Mouse (Mus musculus) CD4-positive, CD25-positive, alpha-beta regulatory T cell, adult 9 weeks (primary cell): ENCODE data around the gene Moxd1. TPM values are rescaled to one million over a fixed set of nuclear protein-coding genes. Genes with fewer than 3 reads are reported as not detected.

ENCODE experiments used
- polyA plus RNA-seq: library from polyadenylated mRNA; unstranded; fragments of 100-300 nt; shearing (Covaris generic); gene quantifications from one replicate; pipeline ENCODE4 v1.2.1, GENCODE M21; 2017

The Moxd1 gene
- polyA plus RNA-seq: not detected

GRCm38 (mm10) chr10:24223449-24224143, at the start of gene Moxd1:
Gene Moxd1 (plus strand): TSS chr10:24223517.

Other genes with a start within 250 kb of the Moxd1 start
- gene Taar6, start 237.9 kb upstream of the Moxd1 start, polyA plus RNA-seq: not detected
- not detected for gene Taar7a, start 230.0 kb upstream of the Moxd1 start, polyA plus RNA-seq
- not detected for gene Taar7b, start 223.6 kb upstream of the Moxd1 start, polyA plus RNA-seq
- gene Taar7d, start 196.3 kb upstream of the Moxd1 start, polyA plus RNA-seq: not detected
- gene Taar7e, start 185.9 kb upstream of the Moxd1 start, polyA plus RNA-seq: not detected
- gene Taar7f, start 174.0 kb upstream of the Moxd1 start, polyA plus RNA-seq: not detected
- gene Taar8a, start 147.0 kb upstream of the Moxd1 start, polyA plus RNA-seq: not detected
- not detected for gene Taar8b, start 131.2 kb upstream of the Moxd1 start, polyA plus RNA-seq
- gene Taar8c, start 121.6 kb upstream of the Moxd1 start, polyA plus RNA-seq: not detected
- gene Taar9, start 114.0 kb upstream of the Moxd1 start, polyA plus RNA-seq: not detected
- gene Stx7, start 74.2 kb upstream of the Moxd1 start, polyA plus RNA-seq: 47.3 TPM